Mouse (Mus musculus) heart, postnatal 25 days (tissue): ENCODE measurements around the gene Accsl. TPM values are rescaled to one million over a fixed set of nuclear protein-coding genes. Genes with fewer than 3 reads are reported as not detected.
A peak's percentile ranks its signal among the peaks of the same experiment; 100 is the strongest.

ENCODE experiments used
- DNase-seq: peaks from one replicate; pipeline ENCODE4 v3.0.0; 2022; ENCODE audit warnings: low spot score
- intact Hi-C: fragments of 180-260 bp; cut with DNase I; formaldehyde crosslinking; loops from one replicate; pipeline ENCODE4 v1.15.1; 2025
- total RNA-seq, 2 experiments: library from RNA; stranded (reverse); gene quantifications; 2 replicates each; pipeline ENCODE4 v1.2.3; 2021

Gene Accsl
- total RNA-seq, 2 experiments from 2014 or later: not detected

DNA sequence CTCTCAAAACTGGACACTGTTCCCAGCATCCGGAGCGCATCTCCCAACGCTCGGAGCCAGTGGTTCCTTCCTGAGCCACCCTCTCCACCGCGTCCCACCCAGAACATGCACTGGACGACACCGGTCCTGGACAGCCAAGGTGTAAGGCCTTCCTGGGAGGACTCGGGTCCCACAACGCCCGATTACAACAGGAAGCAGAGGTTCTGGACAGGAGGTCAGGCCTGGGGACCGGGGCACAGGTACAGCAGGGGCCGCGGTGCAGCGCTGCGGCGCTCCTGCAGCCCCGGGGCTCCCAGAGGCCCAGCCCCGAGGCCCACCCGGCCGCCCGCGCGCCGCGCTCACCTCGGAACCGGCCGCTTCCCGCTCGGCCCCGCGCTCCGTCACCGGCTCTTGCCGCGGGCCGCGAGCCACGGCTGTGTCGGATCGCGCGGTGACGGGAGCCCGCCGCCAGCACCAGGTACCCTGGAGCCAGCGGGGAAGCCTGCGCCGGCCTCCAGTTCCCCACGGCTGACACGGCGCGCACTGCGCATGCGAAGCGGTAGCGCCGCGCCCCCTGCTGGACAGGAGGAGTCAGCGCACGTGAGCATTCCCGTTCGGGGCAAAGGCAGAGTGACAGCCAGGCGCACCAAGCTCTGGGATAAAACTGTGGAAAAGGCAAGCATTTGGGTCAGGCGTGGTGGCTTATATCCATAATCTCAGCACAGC is 46.8 kb downstream of the Accsl start, which contains the start of gene Ext2:
TSS of gene Ext2 (minus strand) at position 524 of the 705 bp plus-strand sequence.
- intact Hi-C loops: no loop called here
- DNase-seq: peak; percentile 76

GRCm38 (mm10) chr2:93817791-93818190 is 51.2 kb downstream of the Accsl start:
- intact Hi-C loops: loop anchor here (10.0 kb wide), 1 partner anchor 343 kb away; no protein-coding TSS in a partner anchor
- DNase-seq: no peak

DNA sequence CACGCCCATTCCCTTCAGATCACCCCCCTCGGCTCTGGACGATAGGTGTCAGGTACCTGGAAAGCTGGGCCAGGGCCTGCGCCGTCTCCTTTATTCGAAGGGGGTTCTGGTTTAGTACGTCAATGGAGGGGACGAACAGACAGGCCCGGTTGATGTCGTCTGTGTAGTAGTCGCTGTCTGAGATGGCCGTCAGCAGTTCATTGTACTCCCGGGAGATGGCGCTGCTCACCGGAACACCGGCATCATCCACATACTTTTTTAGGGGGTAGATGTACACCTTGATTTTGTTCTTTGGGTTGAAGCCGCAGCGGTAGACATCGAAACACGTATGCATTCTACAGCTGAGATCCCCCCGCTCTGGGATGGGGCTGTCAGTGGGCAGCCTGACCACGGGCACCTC is 55.6 kb downstream of the Accsl start:
- intact Hi-C loops: loop anchor here (10.0 kb wide), 1 partner anchor 339 kb away; no protein-coding TSS in a partner anchor
- DNase-seq: no peak

DNA sequence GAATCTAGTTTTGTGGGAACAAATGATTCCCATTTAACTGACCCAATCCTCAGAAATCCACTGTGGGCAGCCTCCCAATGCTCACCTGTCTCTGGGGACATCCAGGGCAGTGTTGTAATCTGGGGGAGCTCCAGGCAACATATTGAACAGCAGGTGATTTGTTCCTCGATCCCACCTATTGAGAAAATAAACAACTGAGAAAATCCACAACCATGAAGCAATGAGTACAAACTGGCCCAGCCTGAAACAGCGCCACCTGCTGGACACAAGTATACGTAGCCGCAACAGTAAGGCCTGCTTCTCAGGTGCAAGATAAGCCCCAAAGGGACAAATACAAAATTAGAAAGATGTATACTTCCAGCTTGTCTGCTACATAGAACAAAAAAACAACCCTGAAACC is 57.1 kb downstream of the Accsl start:
- intact Hi-C loops: loop anchor here (10.0 kb wide), 1 partner anchor 337 kb away; no protein-coding TSS in a partner anchor
- DNase-seq: no peak

DNA sequence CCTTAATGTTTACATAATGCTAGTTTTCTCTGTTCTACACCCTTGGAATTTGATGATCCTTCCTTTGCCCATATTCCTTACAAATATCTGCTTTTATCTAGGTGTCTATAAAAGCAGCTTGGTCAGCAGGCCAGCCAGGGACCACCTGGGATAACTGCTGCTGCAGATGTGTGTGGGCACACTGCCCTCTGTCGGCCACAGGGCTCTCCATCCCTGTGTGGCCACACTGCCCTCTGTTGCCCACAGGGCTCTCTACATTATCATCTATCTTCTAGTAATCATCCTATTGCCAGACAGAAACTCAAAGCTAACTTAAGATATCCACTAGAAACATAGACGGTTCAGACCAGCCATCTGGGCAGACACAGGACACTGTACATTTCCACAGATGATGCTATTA is 59.0 kb downstream of the Accsl start:
- DNase-seq: no peak
- intact Hi-C loops: loop anchor here (10.0 kb wide), 1 partner anchor 335 kb away; no protein-coding TSS in a partner anchor

- DNase-seq: no peak
- intact Hi-C loops: no loop called here
Observed at GRCm38 (mm10) chr2:93808071-93808470, 60.9 kb downstream of the Accsl start.

DNA sequence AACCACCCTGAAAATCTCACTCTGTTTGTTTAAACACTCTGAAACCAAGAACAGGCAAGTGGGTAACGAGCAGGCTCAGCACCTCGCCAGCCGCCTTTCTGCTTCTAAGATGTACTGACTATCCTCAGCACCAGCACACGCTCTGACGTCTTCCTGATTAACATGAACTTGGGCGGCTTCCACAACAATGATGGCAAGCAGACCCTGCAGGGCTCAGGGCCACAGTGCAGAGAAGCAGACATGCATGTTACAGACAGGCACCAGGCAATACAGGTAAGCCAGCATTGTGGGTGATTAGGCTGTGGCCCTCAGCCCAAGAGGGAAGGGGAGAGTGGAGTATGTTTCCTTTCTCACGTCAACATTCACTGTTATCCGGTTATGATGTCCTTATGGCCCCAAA is 61.5 kb downstream of the Accsl start:
- DNase-seq: no peak
- intact Hi-C loops: no loop called here

GRCm38 (mm10) chr2:93806487-93807201 is 62.3 kb downstream of the Accsl start:
- DNase-seq: no peak
- intact Hi-C loops: no loop called here

DNA sequence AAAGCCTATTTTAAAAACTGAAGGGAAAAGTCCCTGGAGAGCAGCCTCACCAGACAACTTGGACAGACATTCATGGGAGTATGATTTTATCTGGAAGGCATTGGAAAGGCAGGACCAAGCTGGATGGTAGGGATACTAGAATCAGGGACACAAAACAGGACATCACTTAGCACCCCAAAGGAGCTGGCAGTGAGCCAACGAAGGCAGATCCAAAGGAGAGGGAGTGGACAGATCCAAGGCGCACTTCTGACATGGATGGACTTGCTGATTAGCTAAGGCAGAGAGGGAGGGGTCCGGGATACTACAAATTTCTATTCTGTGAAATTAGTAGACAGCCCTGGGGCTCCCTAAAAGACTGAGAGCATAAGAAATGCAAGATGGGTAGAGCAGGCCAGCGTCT is 63.4 kb downstream of the Accsl start:
- no peak for DNase-seq
- intact Hi-C loops: no loop called here

Other genes starting within 250 kb of the Accsl start
- gene Alx4, start 226.8 kb downstream of the Accsl start, total RNA-seq: under 1 TPM; 0.20 to 0.23 TPM
- 10 to 100 TPM; 41.7 to 44.4 TPM for gene Ext2, start 46.6 kb downstream of the Accsl start, total RNA-seq
- 1 to 10 TPM; 3.9 to 5.4 TPM for gene Accs, start 19.2 kb downstream of the Accsl start, total RNA-seq
- gene Gm13889, start 88.0 kb upstream of the Accsl start, total RNA-seq: 10 to 100 TPM in 1 of 2 experiments, 1 to 10 TPM in 1; 9.5 to 11.2 TPM
- gene Gm27027, start 127.2 kb upstream of the Accsl start, total RNA-seq: not detected
- gene Alkbh3, start 141.7 kb upstream of the Accsl start, total RNA-seq: 10 to 100 TPM; 56.9 to 63.9 TPM